Mouse (Mus musculus): ENCODE measurements around the gene Klf6. TPM values are rescaled to one million over a fixed set of nuclear protein-coding genes. Genes with fewer than 3 reads are reported as not detected.

The Klf6 gene
- total RNA-seq (2014; rRNA removed) = 78.8 and 87.1 TPM in 2 replicates
- polyA plus RNA-seq (2015; fragmentation: Nextera tagmentation; extraction: Ambion mirVana) = 100.0 and 146 TPM in 2 replicates

- Histone ChIP-seq H3K36me3 (ENCODE audit: insufficient read depth) (peaks cover 16% of the 10 kb centered on the region), H3K9ac (peak within 1 kb of the TSS; percentile 92), H3K27me3 (ENCODE audit: insufficient read depth, low read length) (no peaks in the 10 kb centered on the region), H3K4me1 (ENCODE audit: insufficient read depth) (peaks cover 10% of the 10 kb centered on the region), H3K4me2 (ENCODE audit: low read depth) (peak within 1 kb of the TSS; percentile 81), H3K4me3 (ENCODE audit: low read depth, low read length) (peak within 1 kb of the TSS; percentile 90), H3K9me3 (ENCODE audit: low read length) (no peaks in the 10 kb centered on the region), H3K27ac (ENCODE audit: low read depth, low read length) (peak within 1 kb of the TSS; percentile 99)
- TF ChIP-seq CTCF (IDR thresholded peaks at IDR 0.05; ENCODE audit: low read depth) = peak; percentile 17; the same call in 1 of the 2 replicates
- ATAC-seq (peak; percentile 99), DNase-seq (peak; percentile 100)
- WGBS = under 1% methylated on average over 59 of the region's 60 CpGs
Measured at GRCm38 (mm10) chr13:5861157-5862002, at the start of gene Klf6. Gene Klf6 (plus strand): TSS chr13:5861482.

GRCm38 (mm10) chr13:5813433-5813832 is 47.8 kb upstream of the Klf6 start:
- DNase-seq (no peak), ATAC-seq (no peak)
- Histone ChIP-seq H3K4me1 (ENCODE audit: insufficient read depth) (no peaks in the 10 kb centered on the region), H3K36me3 (ENCODE audit: insufficient read depth) (no peaks in the 10 kb centered on the region), H3K27me3 (ENCODE audit: insufficient read depth, low read length) (no peaks in the 10 kb centered on the region), H3K9ac (no peak overlapping the region), H3K4me3 (ENCODE audit: low read depth, low read length) (no peak overlapping the region), H3K4me2 (ENCODE audit: low read depth) (no peak overlapping the region), H3K9me3 (ENCODE audit: low read length) (no peaks in the 10 kb centered on the region), H3K27ac (ENCODE audit: low read depth, low read length) (no peak overlapping the region)
- TF ChIP-seq CTCF (IDR thresholded peaks at IDR 0.05; ENCODE audit: low read depth) = no peak
- WGBS = 95% methylated on average over 9 of the region's 9 CpGs

GRCm38 (mm10) chr13:5817250-5817649 is 44.0 kb upstream of the Klf6 start:
- Histone ChIP-seq H3K27ac (ENCODE audit: low read depth, low read length) (no peak overlapping the region), H3K4me2 (ENCODE audit: low read depth) (no peak overlapping the region), H3K36me3 (ENCODE audit: insufficient read depth) (no peaks in the 10 kb centered on the region), H3K9ac (no peak overlapping the region), H3K27me3 (ENCODE audit: insufficient read depth, low read length) (no peaks in the 10 kb centered on the region), H3K4me1 (ENCODE audit: insufficient read depth) (no peaks in the 10 kb centered on the region), H3K9me3 (ENCODE audit: low read length) (no peaks in the 10 kb centered on the region), H3K4me3 (ENCODE audit: low read depth, low read length) (no peak overlapping the region)
- 81% methylated on average over 3 of the region's 3 CpGs for WGBS
- TF ChIP-seq CTCF (IDR thresholded peaks at IDR 0.05; ENCODE audit: low read depth) = no peak
- ATAC-seq (no peak), DNase-seq (no peak)

GRCm38 (mm10) chr13:5819173-5819572 is 42.1 kb upstream of the Klf6 start:
- no peak overlapping the region for H3K4me3 ChIP-seq (ENCODE audit: low read depth, low read length)
- no peak overlapping the region for H3K9ac ChIP-seq
- peak; percentile 36 for ATAC-seq
- no peaks in the 10 kb centered on the region for H3K36me3 ChIP-seq (ENCODE audit: insufficient read depth)
- DNase-seq = no peak
- no peaks in the 10 kb centered on the region for H3K9me3 ChIP-seq (ENCODE audit: low read length)
- H3K4me2 ChIP-seq (ENCODE audit: low read depth) = no peak overlapping the region
- no peaks in the 10 kb centered on the region for H3K27me3 ChIP-seq (ENCODE audit: insufficient read depth, low read length)
- TF ChIP-seq CTCF (IDR thresholded peaks at IDR 0.05; ENCODE audit: low read depth) = no peak
- WGBS = 36% methylated on average over 3 of the region's 3 CpGs
- H3K27ac ChIP-seq (ENCODE audit: low read depth, low read length) = no peak overlapping the region
- H3K4me1 ChIP-seq (ENCODE audit: insufficient read depth) = no peaks in the 10 kb centered on the region

- H3K4me2 ChIP-seq (ENCODE audit: low read depth) = no peak overlapping the region
- no peak overlapping the region for H3K9ac ChIP-seq
- TF ChIP-seq CTCF (IDR thresholded peaks at IDR 0.05; ENCODE audit: low read depth) = no peak
- no peak for ATAC-seq
- H3K9me3 ChIP-seq (ENCODE audit: low read length) = no peaks in the 10 kb centered on the region
- H3K27ac ChIP-seq (ENCODE audit: low read depth, low read length) = no peak overlapping the region
- H3K27me3 ChIP-seq (ENCODE audit: insufficient read depth, low read length) = no peaks in the 10 kb centered on the region
- H3K36me3 ChIP-seq (ENCODE audit: insufficient read depth) = no peaks in the 10 kb centered on the region
- H3K4me1 ChIP-seq (ENCODE audit: insufficient read depth) = no peaks in the 10 kb centered on the region
- H3K4me3 ChIP-seq (ENCODE audit: low read depth, low read length) = no peak overlapping the region
- no peak for DNase-seq
- WGBS = 69% methylated on average over 11 of the region's 11 CpGs
Measured at GRCm38 (mm10) chr13:5822586-5822985, 38.7 kb upstream of the Klf6 start.

GRCm38 (mm10) chr13:5823150-5823549 is 38.1 kb upstream of the Klf6 start:
- no peak overlapping the region for H3K4me3 ChIP-seq (ENCODE audit: low read depth, low read length)
- WGBS = 78% methylated on average over 7 of the region's 7 CpGs
- no peak for DNase-seq
- no peak for TF ChIP-seq CTCF (IDR thresholded peaks at IDR 0.05; ENCODE audit: low read depth)
- ATAC-seq = no peak
- H3K27me3 ChIP-seq (ENCODE audit: insufficient read depth, low read length) = no peaks in the 10 kb centered on the region
- H3K9me3 ChIP-seq (ENCODE audit: low read length) = no peaks in the 10 kb centered on the region
- no peak overlapping the region for H3K27ac ChIP-seq (ENCODE audit: low read depth, low read length)
- no peaks in the 10 kb centered on the region for H3K4me1 ChIP-seq (ENCODE audit: insufficient read depth)
- no peaks in the 10 kb centered on the region for H3K36me3 ChIP-seq (ENCODE audit: insufficient read depth)
- H3K9ac ChIP-seq = no peak overlapping the region
- no peak overlapping the region for H3K4me2 ChIP-seq (ENCODE audit: low read depth)

- TF ChIP-seq CTCF (IDR thresholded peaks at IDR 0.05; ENCODE audit: low read depth) = no peak
- WGBS = 81% methylated on average over 8 of the region's 8 CpGs
- DNase-seq (no peak), ATAC-seq (no peak)
- Histone ChIP-seq H3K4me2 (ENCODE audit: low read depth) (no peak overlapping the region), H3K9me3 (ENCODE audit: low read length) (no peaks in the 10 kb centered on the region), H3K36me3 (ENCODE audit: insufficient read depth) (no peaks in the 10 kb centered on the region), H3K27me3 (ENCODE audit: insufficient read depth, low read length) (no peaks in the 10 kb centered on the region), H3K4me1 (ENCODE audit: insufficient read depth) (no peaks in the 10 kb centered on the region), H3K4me3 (ENCODE audit: low read depth, low read length) (no peak overlapping the region), H3K27ac (ENCODE audit: low read depth, low read length) (no peak overlapping the region), H3K9ac (no peak overlapping the region)
Measured at GRCm38 (mm10) chr13:5824189-5824815, 37.0 kb upstream of the Klf6 start.
